Mouse (Mus musculus): ENCODE data around the gene Sf3b2.

GRCm38 (mm10) chr19:5278381-5278780, 16.9 kb downstream of the Sf3b2 start:
- no peak for TF ChIP-seq POLR2A (IDR thresholded peaks at IDR 0.05; ENCODE audit: low read depth, low read length)
- no peak for TF ChIP-seq CTCF (IDR thresholded peaks at IDR 0.05; ENCODE audit: extremely low read depth, insufficient read length, insufficient replicate concordance, low read depth, low read length)
